Mouse (Mus musculus) G1E-ER4 (cell line): ENCODE data around the gene Rbpjl. TPM values are rescaled to one million over a fixed set of nuclear protein-coding genes. Genes with fewer than 3 reads are reported as not detected.

Experiments used
- GATA1 ChIP-seq: IDR thresholded peaks from one replicate; pipeline ENCODE4 v1.8.0; 2012; ENCODE audit warnings: low read length, inconsistent platforms
- polyA plus RNA-seq: library from polyadenylated mRNA; stranded (reverse); fragments of >175 nt; gene quantifications from 2 replicates; pipeline ENCODE4 v1.2.3, GENCODE M21; 2012

The Rbpjl gene
- polyA plus RNA-seq, 1 experiment, result not detected

DNA sequence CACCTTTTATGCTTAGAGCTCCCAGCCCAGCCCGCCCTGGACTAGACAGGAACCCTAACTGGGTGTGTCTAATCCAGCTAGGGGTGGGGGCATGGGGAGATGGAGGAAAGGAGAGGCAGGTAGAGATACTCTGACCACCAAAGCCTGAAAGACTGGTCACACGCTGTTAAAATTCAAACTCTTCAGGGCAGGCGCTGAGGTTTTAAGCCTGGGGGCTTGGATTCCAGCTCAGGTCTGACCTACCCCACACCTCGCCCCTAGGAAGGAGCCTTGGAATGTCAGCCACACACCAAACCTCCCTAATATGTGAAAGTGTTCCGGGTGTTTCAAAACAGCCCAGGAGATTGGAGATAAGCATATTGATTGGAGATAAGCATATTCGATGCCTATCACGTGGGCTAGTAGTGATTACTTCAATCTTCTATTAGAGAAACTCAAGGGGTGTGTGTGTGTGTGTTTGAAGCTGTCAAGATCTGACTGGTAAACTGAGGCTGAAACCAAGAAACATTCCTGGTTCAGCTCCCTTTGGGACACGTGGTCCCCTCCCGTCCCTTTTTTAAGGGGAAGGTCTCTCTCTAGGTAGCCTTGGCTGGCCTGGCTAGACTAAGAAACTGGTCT, 30.4 kb downstream of the Rbpjl start:
- no peak for TF ChIP-seq GATA1

DNA sequence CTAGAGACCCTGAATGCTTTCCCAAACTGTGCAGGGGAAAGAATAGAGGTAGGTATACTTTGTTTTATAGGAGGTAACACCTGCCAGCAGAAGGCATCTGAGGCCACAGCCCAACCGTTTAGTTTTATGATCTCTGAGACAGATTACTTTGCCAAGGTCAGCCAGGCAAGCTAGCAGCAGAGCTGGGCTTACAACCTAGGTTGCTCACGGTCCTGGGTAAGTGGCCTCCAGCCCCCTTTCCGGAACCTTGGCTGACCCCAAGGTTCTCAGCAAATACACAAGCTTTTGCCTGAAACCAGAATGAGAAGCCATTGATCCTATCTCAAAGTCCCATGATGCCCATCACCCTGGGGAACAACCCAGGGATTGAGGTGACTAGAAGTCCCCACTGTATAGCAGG, 31.7 kb downstream of the Rbpjl start:
- no peak for TF ChIP-seq GATA1

DNA sequence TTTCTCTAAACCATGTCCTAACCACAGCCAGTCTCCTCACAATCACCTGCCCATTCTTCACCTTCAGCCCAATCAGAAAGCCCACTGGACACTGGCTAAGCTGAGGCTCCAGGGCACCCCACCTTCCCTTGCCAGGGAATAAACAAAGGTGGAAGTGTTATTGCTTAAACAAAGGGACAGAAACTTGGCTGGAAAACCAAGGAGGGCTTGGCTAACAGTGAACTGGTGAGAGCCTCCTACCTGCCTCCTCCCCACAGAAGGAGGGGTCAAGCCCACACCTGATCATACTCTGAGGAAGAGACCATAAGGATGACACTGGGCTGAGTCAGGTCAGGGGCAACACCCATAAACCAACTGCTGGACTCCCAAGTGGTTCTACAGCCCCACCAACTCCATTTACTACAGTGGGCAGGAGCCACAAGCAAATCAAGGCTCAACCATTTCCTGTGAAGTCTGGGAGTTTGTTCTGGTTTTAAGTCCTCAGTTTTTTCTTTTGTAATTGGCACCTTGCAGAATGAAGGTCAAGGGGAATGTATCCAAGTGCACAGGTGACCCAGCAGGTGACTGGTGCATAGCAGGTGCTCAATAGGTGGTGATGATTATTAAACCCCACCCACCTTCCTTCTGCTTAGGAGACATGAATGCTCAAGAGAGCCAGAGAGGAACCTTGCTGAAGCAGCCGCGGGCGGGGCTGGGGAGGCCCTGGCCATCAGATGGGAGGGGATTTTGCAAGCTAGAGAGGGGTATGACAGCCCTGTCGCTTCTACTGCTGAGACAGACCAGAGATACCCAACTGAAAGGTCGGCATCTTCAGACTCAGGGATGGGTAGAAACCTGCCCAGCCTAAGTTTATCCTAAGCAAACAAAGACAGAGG, 32.5 kb downstream of the Rbpjl start:
- no peak for TF ChIP-seq GATA1

DNA sequence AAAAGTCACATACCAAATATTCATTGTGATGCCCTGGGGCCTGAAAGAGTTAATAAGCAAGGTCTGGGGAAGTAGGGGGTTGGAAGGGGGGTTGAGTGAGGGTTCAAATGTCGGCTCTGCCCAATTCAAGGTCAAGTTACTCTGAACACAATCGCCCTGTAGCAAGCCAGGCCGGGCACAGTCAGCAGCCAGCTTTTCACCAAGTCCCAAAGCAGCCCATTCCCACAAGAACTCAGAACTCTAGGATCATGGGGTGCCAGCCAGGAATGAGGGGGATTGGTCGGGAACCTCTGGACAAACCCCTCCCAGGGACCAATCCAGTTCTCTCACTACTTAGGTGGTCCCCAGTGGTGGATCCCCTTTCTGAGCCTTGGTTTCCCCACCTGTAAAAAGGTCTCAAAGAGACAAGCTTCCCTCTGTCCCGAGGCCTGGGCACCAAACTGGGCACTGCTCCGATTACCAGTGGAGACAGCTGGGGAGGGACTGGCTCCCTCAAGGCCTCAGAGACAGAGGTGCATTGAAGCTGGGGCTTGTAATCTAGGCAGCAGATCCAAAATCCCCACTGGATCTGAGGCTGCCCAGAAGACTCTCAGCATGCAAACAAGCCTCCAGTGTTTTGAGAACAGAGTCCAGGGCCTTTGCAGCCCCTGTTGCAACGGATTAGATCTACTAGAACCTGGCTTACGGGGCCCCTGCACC, 33.4 kb downstream of the Rbpjl start:
- TF ChIP-seq GATA1, result no peak

DNA sequence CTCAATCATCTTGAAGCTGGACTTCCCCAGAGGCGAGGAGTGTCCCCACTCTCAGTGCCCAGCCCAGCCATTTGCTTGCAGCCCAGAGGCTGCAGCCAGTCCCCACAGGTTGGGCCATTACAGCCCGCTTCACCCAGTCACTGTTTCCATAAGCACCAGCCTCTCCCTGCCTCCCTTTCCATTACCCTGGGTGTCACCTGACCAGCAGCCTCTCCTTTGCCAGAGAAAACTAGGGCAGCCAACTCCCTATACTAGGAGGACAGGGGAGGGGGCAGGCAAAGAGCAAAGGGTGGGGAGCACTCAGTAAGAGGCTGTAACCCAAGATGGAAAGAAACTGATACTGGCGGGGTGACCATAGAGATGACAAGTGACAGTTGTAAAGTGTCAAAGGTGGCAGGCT, 34.0 kb downstream of the Rbpjl start:
- no peak for TF ChIP-seq GATA1

DNA sequence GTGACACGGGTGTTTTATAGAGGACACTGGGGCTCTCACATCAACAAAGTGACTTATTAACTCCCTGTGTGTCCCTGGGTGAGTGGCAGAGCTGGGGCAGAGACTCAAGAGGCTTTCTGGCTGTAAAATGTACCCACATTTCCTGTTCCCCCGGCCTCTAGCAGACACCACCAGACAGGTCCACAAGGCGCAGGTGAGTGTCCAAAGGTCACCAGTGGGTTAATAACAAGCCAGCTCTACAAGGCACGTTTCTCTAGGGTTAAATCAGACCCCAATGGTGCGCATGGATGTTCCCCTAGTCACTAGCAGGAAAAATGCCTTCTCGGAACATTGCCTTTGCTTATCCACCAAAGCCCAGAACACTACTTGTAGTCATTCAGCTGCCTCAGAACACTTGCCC, 34.8 kb downstream of the Rbpjl start:
- no peak for TF ChIP-seq GATA1

DNA sequence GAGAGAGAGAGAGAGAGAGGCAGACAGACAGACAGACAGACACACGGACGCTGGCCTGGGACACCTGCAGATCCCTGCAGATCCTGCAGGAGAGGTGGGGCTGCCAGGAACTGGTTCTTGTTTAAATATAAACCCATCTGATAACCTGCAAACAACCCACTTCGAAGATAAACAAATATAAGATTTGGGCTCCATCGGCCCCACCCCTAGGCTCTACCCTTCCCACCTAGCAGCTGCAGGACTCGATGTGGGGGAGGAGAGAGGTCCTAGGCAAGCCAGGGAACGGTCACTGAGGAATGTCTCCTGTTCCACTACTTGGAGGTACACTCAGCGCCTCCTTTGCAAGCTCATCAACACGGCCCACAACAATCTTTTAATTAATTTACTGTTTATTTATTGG, 35.3 kb downstream of the Rbpjl start:
- TF ChIP-seq GATA1, result no peak

DNA sequence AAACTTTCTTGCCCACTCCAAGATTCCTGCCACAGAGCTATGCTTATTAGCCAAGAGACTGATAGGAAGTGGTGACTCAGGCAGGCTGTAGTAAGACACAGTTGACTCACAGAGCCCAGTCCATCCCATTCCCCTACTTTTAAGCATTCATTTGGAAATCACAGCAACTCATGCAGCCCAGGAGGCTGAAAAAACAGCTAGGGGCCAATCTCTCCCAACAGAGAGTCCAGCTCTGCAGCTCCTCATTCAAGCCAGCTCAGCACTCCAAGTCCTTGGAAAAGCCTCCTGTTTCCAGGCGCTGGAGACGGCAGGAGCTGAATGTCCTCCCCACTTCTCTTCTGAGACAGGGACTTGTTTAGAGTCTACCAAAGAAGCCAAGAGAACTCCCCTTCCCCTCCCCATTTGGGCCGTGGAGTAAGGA, 36.1 kb downstream of the Rbpjl start:
- no peak for TF ChIP-seq GATA1

DNA sequence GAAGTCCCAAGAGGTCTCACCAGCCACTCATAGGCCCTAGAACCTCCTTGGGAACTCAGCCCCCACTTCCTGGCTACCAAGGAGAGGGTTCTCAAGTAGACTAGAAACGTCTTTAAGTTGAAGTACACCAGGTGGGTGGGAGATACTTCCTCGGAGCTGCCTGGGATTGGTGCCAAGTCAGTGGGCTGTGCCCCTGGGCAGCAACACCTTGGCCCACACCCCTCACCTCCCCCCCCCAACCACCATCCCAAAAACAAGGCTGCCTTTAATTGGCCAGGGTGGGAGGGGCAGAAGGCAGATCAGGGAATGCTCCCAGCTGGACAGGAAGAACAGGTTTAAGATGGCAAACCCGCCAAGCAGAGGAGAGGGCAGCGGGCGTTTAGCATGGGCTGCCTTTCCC, 37.4 kb downstream of the Rbpjl start:
- TF ChIP-seq GATA1, result no peak

DNA sequence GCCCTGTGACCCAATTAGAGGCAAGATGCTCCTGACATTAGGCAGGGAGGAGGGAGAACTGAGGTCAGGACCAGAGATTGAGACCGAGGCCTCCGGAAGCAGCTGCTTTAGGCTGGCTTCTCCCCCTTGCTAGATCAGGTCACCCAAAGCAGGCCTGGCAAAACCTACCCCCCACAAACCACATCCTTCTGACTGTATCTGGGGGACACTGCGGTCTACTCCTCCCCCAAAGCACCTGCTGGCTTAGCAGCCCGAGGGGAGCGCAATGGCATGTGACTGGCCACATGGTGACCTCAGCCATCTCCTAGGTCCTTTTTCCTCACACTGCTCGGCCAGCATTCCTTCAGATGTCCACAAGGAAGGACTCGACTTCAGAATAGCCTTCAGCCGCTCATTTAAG, 38.2 kb downstream of the Rbpjl start:
- TF ChIP-seq GATA1, result no peak

DNA sequence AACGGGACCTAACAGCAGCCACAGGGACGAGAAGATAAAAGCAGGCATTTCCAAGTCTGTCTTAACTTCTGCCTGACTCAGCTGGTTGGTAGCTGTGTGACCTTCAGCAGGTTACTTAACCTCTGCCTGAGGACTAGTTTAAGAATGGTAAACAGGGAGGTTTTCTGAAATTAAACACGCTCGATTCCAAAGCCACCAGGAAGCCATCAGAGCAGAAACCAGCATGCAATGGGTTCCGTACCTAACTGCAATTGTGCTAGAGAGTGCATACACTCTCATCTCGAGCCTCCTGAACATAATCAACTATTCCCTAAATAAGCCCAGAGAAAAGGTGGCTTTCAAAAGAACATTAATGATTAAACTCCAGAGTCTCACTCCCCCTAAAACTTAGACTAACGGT, 38.8 kb downstream of the Rbpjl start:
- no peak for TF ChIP-seq GATA1

DNA sequence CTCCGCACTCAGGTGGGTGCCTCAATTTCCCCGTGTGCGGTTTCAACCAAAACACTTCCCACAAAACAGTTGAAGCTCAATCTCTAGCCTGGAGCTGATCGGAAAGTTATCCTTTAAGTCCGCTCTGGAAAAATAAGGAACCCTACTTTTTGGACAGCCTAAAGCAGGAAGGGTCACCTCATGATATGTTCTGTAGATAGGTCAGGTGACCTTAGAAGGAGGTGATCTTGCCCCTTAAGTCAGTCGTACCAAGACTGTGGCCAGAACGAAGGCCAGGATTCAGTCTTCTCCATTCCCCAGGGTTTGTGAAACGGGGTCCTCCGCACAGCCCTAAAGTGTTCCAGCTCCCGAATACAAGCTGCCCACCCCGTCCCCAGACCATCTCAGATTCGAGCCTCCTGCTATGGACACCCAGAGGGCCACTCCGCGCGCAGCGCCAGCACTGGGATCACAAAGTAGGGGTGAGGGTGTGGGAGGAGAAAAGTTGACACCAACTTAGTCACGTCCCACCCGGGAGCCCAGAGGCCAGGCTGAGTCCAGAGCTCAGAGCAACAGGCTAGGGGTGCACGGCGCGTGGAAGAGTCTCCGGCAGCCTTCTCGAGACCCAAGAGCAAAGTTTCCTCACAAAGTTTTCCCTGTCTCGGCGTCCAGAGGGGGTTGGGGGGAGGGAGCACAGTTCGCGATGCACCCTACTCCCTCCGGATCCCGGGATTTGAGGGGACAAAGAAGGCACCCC, 39.5 kb downstream of the Rbpjl start:
- no peak for TF ChIP-seq GATA1

DNA sequence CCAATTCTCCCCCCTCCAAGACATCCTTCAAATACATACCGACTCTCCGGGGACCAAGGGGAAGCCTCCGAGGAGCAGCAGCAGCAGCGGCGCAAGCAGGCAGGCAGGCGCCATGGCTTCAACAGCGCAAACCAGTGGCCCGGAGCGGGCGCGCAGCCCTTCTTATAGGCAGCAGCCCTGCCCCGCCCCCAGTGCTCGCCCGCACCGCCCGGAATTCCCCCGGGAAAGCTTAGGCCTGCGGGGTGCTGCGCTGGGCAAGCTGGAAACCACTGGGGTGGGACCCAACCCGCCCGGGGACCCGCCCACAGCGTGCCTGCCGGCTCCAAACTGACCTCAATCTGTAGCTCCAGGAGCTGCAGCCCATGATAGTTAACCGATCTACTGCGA, 40.1 kb downstream of the Rbpjl start:
- TF ChIP-seq GATA1, result no peak

DNA sequence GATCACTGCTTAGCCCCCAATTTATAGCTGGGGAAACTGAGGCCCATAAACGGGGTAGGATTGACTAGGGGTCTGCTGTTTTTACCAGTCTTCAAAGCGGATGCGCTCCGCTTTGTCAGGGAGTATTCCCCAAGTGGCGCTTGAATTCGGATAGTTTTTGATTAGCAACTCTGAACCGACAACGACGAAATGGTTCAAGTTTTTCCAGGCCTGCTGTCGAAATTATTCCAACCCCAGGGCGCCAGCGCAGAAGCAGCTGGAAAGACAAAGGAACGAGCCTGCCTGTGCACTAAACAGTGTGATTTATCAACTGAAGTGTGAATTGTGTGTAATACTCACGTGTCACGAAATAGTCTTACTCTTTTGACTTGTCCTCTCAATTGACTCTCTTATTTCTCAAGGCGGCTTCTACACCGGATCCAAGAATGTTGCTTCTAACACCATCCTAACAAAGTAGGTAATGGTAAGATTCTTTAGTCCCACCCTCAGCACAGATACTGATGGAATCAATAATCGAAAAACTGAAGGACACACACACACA, 40.6 kb downstream of the Rbpjl start, which contains the start of gene Sdc4:
Gene Sdc4, minus strand, starts transcription at position 428 of the 541 bp plus-strand sequence.
- TF ChIP-seq GATA1, result no peak

DNA sequence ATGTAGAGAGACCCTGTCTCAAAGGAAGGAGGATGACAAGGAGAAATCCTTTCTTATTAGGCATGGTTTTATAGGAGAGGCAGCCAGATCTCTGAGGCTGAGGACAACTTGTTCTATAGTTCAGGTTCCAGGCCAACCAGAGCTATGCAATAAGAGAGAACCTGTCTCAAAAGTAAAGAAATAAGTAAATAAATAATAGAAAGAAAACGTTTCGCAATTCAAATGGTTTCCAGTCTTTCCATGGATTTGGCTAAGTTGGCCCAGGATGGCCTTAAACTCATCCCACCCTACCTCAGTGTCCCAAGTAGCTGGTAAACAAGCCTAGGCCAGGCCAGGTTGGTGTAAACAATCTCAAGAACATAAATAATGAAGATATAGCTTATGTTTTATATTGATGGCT, 41.8 kb downstream of the Rbpjl start:
- TF ChIP-seq GATA1, result no peak
